Mouse (Mus musculus) forebrain, embryonic 14.5 days (tissue): ENCODE results near the gene Lrmda. TPM values are rescaled to one million over a fixed set of nuclear protein-coding genes. Genes with fewer than 3 reads are reported as not detected.
"Not testable (repeated sequence)": the region's sequence is repeated elsewhere in the genome, so short reads cannot be mapped to it uniquely, and the experiment has no call there.

ENCODE experiments used
- ATAC-seq: fragments of 200-750 bp; cut with Nextera tagmentation; 2 replicates; pipeline ENCODE4 v1.8.0; 2017; ENCODE audit warnings: mild to moderate bottlenecking, moderate library complexity
- DNase-seq: peaks from one replicate; pipeline ENCODE4 v3.0.0-alpha.2; 2015; ENCODE audit warnings: low spot score
- H3K27ac ChIP-seq: fragments of 300-500 bp; sonication (generic); 2 replicates; pipeline ENCODE4 v1.5.1; 2014; ENCODE audit warnings: low read depth, mild to moderate bottlenecking, control low read depth, low read length, moderate library complexity
- H3K27me3 ChIP-seq: fragments of 300-500 bp; sonication (generic); replicated peaks from 2 replicates; pipeline ENCODE4 v1.6.1; 2014; ENCODE audit warnings: low read length, control low read depth, mixed read lengths; ENCODE audit not compliant: control insufficient read depth, insufficient read depth
- H3K36me3 ChIP-seq: fragments of 300-500 bp; sonication (generic); 2 replicates; pipeline ENCODE4 v1.6.1; 2014; ENCODE audit warnings: low read length, control low read depth; ENCODE audit not compliant: control insufficient read depth, insufficient read depth
- H3K4me1 ChIP-seq: fragments of 300-500 bp; sonication (generic); 2 replicates; pipeline ENCODE4 v1.6.1; 2014; ENCODE audit warnings: antibody characterized with exemption, low read length, control low read depth; ENCODE audit not compliant: control insufficient read depth, insufficient read depth
- H3K4me2 ChIP-seq: fragments of 300-500 bp; sonication (generic); 2 replicates; pipeline ENCODE4 v1.6.1; 2014; ENCODE audit warnings: mild to moderate bottlenecking, control low read depth, low read length
- H3K4me3 ChIP-seq: fragments of 300-500 bp; sonication (generic); 2 replicates; pipeline ENCODE4 v1.5.1; 2014; ENCODE audit warnings: low read depth, low read length, control low read depth
- H3K9ac ChIP-seq: fragments of 300-500 bp; sonication (generic); 2 replicates; pipeline ENCODE4 v1.6.1; 2014; ENCODE audit warnings: mild to moderate bottlenecking, low read length, control low read depth, moderate library complexity
- H3K9me3 ChIP-seq: fragments of 300-500 bp; sonication (generic); replicated peaks from 2 replicates; pipeline ENCODE4 v1.6.1; 2016; ENCODE audit warnings: low read length, control low read depth, mixed read lengths; ENCODE audit not compliant: control insufficient read depth
- WGBS: fragments of 180-500 bp; shearing (Covaris S2); extraction: QIAGEN DNeasy Blood & Tissue Kit; methylation state at CpG from one replicate; pipeline ENCODE4 v1.1.7; 2014; 5-methylcytosine and 5-hydroxymethylcytosine counted together
- polyA plus RNA-seq: library from polyadenylated mRNA; unstranded; fragments of >200 nt; fragmentation: Nextera tagmentation; extraction: Ambion mirVana; gene quantifications from 2 replicates; pipeline ENCODE4 v1.2.1, GENCODE M21; 2014

Gene Lrmda
- polyA plus RNA-seq, 1 experiment from 2014 or later, result not detected

DNA sequence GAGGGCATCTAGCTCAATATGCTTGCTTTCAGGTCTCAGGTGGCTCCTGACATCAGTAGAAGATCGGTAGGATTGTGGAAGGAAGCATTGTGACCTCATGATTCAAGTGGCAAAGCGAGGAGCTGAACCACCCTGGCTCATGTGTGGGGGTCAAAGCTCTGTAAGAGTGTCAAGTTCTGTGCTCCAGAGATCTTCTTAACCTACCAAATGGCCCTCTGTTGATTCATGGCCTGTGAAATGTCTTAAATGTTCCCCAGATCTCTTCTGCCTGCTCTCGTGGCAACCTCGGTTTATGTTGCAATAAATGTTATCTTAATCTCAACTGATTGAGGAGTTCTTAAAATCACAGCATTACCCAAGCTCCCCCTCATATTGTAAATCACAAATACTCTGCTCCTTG, 780.5 kb downstream of the Lrmda start:
- H3K4me3 ChIP-seq, result no peak overlapping the region
- H3K27me3 ChIP-seq, result no peaks in the 10 kb centered on the region
- DNase-seq (no peak), ATAC-seq (no peak)
- 89% methylated on average over 4 of the region's 4 CpGs for WGBS
- no peaks in the 10 kb centered on the region for H3K9me3 ChIP-seq
- H3K4me2 ChIP-seq, result no peak overlapping the region
- no peaks in the 10 kb centered on the region for H3K36me3 ChIP-seq
- no peak overlapping the region for H3K9ac ChIP-seq
- no peak overlapping the region for H3K27ac ChIP-seq
- no peaks in the 10 kb centered on the region for H3K4me1 ChIP-seq

DNA sequence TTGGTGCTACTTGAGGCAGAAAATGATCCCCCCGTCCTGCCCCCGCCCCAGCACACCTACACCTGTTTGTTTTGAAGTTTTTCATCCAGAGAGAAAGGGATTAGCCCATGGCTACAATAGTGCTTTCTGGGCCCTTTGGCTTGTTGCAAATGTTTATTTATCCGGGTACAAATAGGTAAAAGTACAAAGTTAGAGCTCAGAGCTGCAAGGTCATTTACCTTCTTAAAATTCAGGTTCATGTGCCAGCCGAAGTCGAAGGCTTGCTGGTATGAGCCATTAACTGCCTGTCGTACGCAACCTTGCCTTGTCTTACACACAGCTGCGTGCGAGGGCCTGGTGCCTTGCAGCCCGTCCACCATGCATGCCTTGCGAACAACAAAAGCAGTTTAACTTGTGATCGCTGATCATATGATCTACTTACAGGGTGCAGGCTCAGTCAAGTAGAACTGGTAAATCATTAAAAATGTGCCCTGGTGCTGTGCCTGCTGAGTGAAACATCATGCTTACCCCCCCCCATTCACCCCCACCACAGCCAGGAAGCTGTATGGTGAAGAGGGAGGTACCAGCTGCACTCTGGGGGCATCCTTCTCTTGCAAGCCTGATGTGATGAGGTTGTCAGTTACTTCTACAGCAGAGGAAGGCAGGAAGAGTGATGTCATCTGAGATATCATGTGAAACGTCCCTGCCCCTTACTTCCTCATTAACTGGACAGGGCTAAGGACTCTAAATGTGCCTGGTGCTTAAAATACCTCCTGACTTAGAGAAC, 781.5 kb downstream of the Lrmda start:
- Histone ChIP-seq H3K4me1 (no peaks in the 10 kb centered on the region), H3K4me2 (no peak overlapping the region), H3K4me3 (no peak overlapping the region), H3K27ac (no peak overlapping the region), H3K9ac (no peak overlapping the region), H3K27me3 (no peaks in the 10 kb centered on the region), H3K36me3 (no peaks in the 10 kb centered on the region), H3K9me3 (no peaks in the 10 kb centered on the region)
- WGBS, result 64% methylated on average over 13 of the region's 13 CpGs
- no peak for DNase-seq
- ATAC-seq, result no peak

- ATAC-seq, H3K4me2 ChIP-seq, H3K9me3 ChIP-seq, H3K27ac ChIP-seq, H3K4me3 ChIP-seq, H3K9ac ChIP-seq, H3K36me3 ChIP-seq, H3K27me3 ChIP-seq, DNase-seq, H3K4me1 ChIP-seq: not testable (repeated sequence)
- WGBS, result 90% methylated on average over 4 of the region's 4 CpGs
Observed at GRCm38 (mm10) chr14:22801714-22802113, 782.2 kb downstream of the Lrmda start.

- Histone ChIP-seq H3K9me3 (no peaks in the 10 kb centered on the region), H3K4me2 (peak overlapping the region; percentile 47; the same call in 1 of the 2 replicates), H3K9ac (no peak overlapping the region), H3K4me3 (no peak overlapping the region), H3K27ac (no peak overlapping the region), H3K27me3 (peaks cover 6% of the 10 kb centered on the region), H3K36me3 (no peaks in the 10 kb centered on the region), H3K4me1 (peaks cover 10% of the 10 kb centered on the region)
- peak; percentile 28 for DNase-seq
- WGBS, result 9% methylated on average over 3 of the region's 3 CpGs
- no peak for ATAC-seq
Observed at GRCm38 (mm10) chr14:22807324-22807723, 787.8 kb downstream of the Lrmda start.

DNA sequence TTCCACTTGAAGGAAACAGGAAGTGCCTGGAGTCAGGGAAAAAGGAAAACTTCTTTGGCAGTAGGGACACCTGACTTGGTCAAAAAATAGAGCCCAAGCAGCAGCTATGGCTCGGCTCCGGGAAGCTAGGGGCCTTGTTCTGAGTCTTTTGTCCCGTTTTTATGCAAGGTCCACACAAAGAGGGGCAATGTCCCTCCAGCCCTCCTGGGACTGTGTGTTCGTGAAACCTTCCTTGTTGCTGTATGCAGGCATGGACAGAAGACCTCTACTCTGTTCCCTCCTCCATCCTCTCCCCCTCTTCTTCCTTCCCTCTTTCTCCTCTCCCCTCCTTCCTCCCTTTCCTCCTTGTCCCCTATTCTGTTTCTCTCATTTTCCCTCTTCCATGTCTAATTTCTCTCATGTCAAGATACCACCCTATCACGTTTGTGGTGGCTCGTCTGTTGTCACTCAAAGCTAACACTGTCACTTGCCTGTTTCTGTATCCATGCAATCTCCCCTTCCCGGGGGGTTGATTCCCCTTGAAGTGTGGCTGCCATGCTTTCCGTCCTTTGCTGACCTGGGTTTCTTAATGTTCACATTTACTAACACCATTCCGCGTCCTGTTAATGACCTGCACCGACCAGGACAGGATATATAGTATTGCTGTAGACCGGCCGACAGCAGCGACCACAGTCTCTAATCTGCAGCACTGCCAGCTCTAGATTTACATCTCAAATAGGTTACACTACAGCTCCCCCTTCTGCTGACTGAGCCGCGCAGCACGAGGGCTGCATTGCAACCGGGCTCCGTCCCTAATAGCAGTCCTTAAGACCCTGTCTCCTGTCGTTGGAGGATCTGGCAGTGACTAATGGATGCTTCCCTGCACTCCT, 788.4 kb downstream of the Lrmda start:
- DNase-seq (peak; percentile 91), ATAC-seq (peak; percentile 93)
- Histone ChIP-seq H3K9ac (peak overlapping the region; percentile 40; the same call in 1 of the 2 replicates), H3K4me2 (peak overlapping the region; percentile 47), H3K27me3 (peaks cover 11% of the 10 kb centered on the region), H3K4me1 (peaks cover 10% of the 10 kb centered on the region), H3K36me3 (no peaks in the 10 kb centered on the region), H3K27ac (no peak overlapping the region), H3K4me3 (0 out of 2 replicates have a peak overlapping the region, but pooled peaks have one; percentile 3), H3K9me3 (no peaks in the 10 kb centered on the region)
- 1% methylated on average over 20 of the region's 20 CpGs for WGBS

DNA sequence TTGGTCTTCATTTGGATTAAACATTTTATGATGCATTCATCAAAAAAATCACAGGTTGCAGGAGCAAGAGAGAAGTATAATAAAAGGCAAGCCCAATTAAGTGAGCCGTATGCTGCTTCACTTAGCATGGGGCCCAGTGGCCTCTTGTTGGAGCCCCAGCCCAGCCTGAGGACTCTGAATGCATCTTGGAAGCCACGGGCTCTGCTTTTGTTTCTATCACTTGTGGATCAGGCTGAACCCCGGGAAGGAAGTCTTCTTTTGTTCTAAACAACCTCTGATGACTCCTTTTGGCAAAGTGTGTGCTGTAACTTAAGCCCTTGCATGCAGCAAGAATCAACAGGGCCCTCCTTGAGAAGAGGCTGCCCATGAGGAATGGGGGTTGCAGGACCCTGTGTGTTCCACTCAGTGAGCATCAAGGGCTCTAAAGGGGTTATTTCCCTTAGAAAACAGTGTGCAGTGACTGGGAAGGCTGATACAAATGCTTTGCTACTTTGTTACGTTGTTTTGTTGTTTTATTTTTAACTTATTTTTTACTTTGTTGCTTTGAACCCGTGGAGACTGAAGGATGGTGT, 789.2 kb downstream of the Lrmda start:
- peaks cover 11% of the 10 kb centered on the region for H3K27me3 ChIP-seq

GRCm38 (mm10) chr14:22809229-22809628, 789.7 kb downstream of the Lrmda start:
- ATAC-seq, result no peak
- H3K36me3 ChIP-seq, result no peaks in the 10 kb centered on the region
- H3K4me3 ChIP-seq, result no peak overlapping the region
- H3K9me3 ChIP-seq, result no peaks in the 10 kb centered on the region
- DNase-seq, result no peak
- 39% methylated on average over 3 of the region's 3 CpGs for WGBS
- H3K4me1 ChIP-seq, result peaks cover 10% of the 10 kb centered on the region
- peaks cover 13% of the 10 kb centered on the region for H3K27me3 ChIP-seq
- H3K9ac ChIP-seq, result no peak overlapping the region
- no peak overlapping the region for H3K27ac ChIP-seq
- H3K4me2 ChIP-seq, result no peak overlapping the region

More for the DNA sequence above, 789.2 kb downstream of the Lrmda start:
- WGBS, result 15% methylated on average over 5 of the region's 5 CpGs
- peaks cover 10% of the 10 kb centered on the region for H3K4me1 ChIP-seq
- no peak overlapping the region for H3K4me3 ChIP-seq
- H3K4me2 ChIP-seq, result no peak overlapping the region; the same call in 1 of the 2 replicates
- ATAC-seq (peak; percentile 58; the same call in 1 of the 2 replicates), DNase-seq (no peak)
- H3K27ac ChIP-seq, result no peak overlapping the region
- no peaks in the 10 kb centered on the region for H3K36me3 ChIP-seq
- H3K9ac ChIP-seq, result no peak overlapping the region
- H3K9me3 ChIP-seq, result no peaks in the 10 kb centered on the region

DNA sequence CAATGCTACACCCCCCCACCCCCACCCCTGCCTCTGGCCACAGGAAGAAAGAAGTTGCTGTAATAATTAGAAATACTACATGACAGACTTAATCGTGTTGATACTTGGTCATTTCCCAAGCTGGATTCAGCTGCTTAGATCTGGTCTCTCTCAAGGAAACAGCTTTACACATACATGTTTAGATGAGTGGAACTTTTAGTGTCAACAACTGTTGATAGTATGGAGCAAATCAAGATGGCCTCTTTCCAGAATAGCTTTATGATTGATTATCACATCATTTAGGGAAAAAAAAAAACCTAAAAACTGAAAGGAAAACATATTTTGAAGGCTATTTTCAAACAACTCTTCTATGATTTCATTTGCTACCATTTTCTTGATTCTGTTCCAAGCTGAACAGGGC, 791.0 kb downstream of the Lrmda start:
- no peaks in the 10 kb centered on the region for H3K36me3 ChIP-seq
- peaks cover 10% of the 10 kb centered on the region for H3K4me1 ChIP-seq
- H3K9me3 ChIP-seq, result no peaks in the 10 kb centered on the region
- H3K9ac ChIP-seq, result no peak overlapping the region
- 49% methylated on average over 1 of the region's 1 CpGs for WGBS
- H3K4me2 ChIP-seq, result no peak overlapping the region
- DNase-seq (no peak), ATAC-seq (no peak)
- H3K27me3 ChIP-seq, result peaks cover 13% of the 10 kb centered on the region
- no peak overlapping the region for H3K27ac ChIP-seq
- H3K4me3 ChIP-seq, result no peak overlapping the region
